Mouse (Mus musculus) 3T3-L1 (cell line): ENCODE data around the gene Rab36.

Experiments used
- DNase-seq: peaks from one replicate; pipeline ENCODE4 v3.0.0-alpha.2; 2015; ENCODE audit warnings: low read depth, low spot score

Rab36 gene

GRCm38 (mm10) chr10:75070281-75070976, 33.6 kb downstream of the Rab36 start:
- peak; percentile 60 for DNase-seq

DNA sequence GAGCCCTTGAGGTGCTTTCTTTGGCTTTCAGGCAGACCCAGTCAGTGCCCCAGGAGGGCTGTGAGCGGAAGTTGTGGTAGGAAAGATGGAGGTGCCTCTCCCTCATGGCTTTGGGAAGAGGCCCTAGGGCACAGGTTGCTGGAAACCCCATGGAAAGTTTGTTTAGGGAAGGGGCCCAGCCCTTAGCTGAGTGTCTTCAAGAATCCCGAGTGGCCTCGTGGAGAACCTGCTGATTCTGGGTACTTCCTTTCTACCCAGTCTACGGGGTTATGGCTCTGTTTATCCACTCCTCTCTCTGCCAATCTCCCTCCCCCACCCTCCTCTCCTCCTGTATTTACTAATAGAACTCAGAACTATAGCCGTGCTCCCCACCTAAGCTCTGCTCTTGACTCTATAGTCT, 38.8 kb downstream of the Rab36 start:
- no peak for DNase-seq

GRCm38 (mm10) chr10:75078174-75079128, 41.6 kb downstream of the Rab36 start:
- no peak for DNase-seq

GRCm38 (mm10) chr10:75085330-75085729, 48.5 kb downstream of the Rab36 start:
- DNase-seq = no peak

GRCm38 (mm10) chr10:75088471-75088870, 51.6 kb downstream of the Rab36 start:
- no peak for DNase-seq

DNA sequence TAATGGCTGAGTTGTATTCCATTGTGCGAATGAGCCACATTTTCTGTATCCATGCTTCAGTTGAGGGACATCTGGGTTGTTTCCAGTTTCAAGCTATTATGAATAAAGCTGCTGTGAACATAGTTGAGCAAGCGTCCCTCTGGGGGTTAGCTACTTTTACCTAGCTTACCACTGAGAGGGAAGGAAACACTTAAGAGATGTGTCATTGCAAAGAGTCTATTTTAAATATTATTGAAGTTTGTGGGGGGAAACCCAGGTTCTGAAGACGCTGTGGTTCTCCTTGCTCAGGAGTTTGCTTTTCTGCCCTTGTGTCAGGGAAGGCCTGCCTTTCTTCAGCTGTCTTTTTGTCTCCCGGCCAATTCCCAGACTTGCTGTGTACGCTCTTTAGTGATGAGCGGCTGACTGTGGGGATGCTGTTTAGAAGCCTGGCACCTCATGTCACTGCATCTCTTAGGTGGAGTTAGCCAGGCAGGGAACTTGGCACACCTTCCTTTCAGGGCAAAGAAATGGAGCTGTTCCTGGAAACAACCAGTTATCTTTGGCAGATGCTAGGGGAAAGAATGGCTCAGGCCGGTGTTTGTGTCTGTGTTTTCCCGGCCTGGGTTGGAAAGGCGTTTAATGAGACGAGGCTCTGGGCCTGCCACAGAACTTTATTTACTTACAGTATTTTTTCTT, 54.8 kb downstream of the Rab36 start:
- DNase-seq = peak; percentile 78

DNA sequence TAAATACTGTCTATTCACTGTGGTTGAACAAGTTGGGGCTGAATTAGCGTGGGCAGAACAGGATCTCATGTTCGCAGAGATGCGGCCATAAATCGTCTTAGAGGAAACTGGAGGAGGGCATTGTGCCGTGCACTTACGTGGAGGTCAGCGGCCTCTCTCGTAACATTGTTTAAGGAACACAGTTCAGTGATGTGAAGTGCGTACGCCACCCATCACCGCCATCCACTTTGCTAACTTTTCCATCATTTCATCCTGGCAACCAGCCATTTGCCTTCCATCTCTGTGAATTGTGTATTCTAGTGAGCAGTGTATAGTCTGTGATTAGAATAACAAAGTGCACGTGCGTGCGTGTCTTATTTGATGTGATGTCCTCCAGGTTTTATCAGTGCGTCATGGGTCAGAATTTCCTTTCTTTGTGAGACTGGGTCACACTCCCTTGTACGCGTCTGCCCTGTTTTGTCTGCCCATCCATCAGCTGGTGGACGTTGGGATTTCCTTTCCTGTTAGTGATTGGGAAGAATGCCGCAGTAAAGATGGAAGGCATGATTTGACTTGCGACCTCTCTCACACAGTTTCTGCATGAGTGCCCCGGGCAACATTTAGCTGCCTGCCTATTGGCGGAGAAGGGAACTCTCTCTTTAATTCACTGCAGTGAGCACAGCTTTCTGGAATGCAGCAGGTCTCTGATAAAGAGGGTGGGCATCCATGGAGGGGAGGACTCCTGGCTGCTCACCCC, 56.6 kb downstream of the Rab36 start:
- no peak for DNase-seq

DNA sequence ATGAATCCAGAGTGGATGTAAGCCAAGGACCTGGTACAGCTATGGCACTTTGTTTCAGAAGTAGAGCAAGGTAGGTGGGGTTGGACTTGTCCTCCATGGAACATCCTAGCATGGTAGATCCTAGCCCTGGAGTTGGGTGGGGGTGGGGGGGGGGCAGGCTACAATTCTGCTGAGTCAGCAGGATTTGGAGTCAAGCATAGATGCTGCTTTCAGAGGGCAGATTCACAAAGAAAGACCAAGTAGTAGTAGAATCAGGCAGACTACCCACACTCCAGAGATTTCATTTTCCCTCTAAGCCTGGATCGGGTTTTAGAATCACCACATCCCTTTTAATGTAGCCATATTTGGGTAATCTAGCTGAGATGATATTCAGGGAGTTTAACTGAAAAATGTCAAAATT, 57.5 kb downstream of the Rab36 start:
- no peak for DNase-seq

- no peak for DNase-seq
Measured at GRCm38 (mm10) chr10:75095216-75095615, 58.4 kb downstream of the Rab36 start.

DNA sequence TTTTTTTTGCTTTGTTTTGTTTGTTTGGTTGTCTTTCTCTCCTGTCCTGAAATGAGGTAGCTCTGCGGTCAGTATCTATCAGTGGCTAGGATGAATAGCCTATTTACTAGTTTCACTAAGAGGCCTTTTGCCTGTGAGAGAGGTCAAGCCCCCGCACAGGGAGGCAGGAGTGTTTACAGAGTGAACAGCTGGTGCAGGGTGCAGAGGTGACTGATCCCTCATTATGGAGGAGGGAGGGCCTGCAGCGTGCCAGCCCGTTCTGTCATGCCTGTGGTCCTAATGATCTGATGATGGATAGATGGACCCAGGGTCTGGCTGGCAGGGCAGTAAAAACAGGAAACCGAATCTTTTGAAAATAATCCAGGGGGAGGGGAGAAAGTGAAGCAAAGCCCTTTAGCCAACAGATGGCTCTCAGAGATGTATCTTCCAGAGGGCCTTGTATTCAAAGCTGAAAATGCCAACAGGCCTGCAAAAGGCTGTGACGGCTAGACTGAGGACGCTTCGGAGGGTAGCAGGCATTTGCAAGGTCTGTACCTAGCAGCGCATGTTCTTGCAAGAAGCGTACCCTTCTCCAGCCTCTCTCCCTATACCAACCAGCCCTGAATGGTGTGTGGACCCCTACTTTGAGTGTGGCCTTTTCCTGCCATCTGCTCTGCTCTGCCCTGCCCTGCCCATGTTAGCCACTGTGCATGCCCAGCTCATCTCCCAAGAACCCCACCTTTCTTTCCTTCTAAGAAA, 61.8 kb downstream of the Rab36 start:
- DNase-seq = no peak

- DNase-seq = no peak
Measured at GRCm38 (mm10) chr10:75100298-75100697, 63.4 kb downstream of the Rab36 start.

GRCm38 (mm10) chr10:75103502-75103901, 66.6 kb downstream of the Rab36 start:
- no peak for DNase-seq
